Mouse (Mus musculus) Patski (cell line): Measurements from ENCODE around the gene Itpr2. TPM values are rescaled to one million over a fixed set of nuclear protein-coding genes. Genes with fewer than 3 reads are reported as not detected.

Experiments
- ATAC-seq: fragments of 100-300 bp; one replicate; pipeline ENCODE4 v1.8.0; 2021
- CTCF ChIA-PET: fragments of 350-600 bp; sonication (Branson Sonifier 250); formaldehyde crosslinking; loops from one replicate; lab custom pipeline; 2022; ENCODE audit warnings: inconsistent platforms; lab: Charles Lee
- POLR2A ChIA-PET: fragments of 350-600 bp; sonication (Branson Sonifier 250); formaldehyde crosslinking; loops from one replicate; lab custom pipeline; 2022; ENCODE audit warnings: antibody characterized with exemption, inconsistent platforms; lab: Charles Lee
- DNase-seq: peaks from one replicate; pipeline ENCODE4 v3.0.0-alpha.2; 2011; ENCODE audit warnings: low read depth, low spot score
- H3K27me3 ChIP-seq: fragments of 371-371 bp; one replicate; pipeline ENCODE4 v1.5.1; 2021
- CTCF ChIP-seq: fragments of 100-300 bp; IDR thresholded peaks from one replicate; pipeline ENCODE4 v1.5.1; 2021
- in situ Hi-C: fragments of 300-500 bp; cut with MboI; formaldehyde crosslinking; loops from 3 replicates; pipeline ENCODE4 v1.11.1; 2018; ENCODE audit warnings: low pct_unique_long_range_greater_than_20kb, mixed read lengths
- polyA plus RNA-seq: library from polyadenylated mRNA; unstranded; gene quantifications from one replicate; pipeline ENCODE4 v1.2.3, GENCODE M21; 2021

The Itpr2 gene
- 12.7 TPM for polyA plus RNA-seq

DNA sequence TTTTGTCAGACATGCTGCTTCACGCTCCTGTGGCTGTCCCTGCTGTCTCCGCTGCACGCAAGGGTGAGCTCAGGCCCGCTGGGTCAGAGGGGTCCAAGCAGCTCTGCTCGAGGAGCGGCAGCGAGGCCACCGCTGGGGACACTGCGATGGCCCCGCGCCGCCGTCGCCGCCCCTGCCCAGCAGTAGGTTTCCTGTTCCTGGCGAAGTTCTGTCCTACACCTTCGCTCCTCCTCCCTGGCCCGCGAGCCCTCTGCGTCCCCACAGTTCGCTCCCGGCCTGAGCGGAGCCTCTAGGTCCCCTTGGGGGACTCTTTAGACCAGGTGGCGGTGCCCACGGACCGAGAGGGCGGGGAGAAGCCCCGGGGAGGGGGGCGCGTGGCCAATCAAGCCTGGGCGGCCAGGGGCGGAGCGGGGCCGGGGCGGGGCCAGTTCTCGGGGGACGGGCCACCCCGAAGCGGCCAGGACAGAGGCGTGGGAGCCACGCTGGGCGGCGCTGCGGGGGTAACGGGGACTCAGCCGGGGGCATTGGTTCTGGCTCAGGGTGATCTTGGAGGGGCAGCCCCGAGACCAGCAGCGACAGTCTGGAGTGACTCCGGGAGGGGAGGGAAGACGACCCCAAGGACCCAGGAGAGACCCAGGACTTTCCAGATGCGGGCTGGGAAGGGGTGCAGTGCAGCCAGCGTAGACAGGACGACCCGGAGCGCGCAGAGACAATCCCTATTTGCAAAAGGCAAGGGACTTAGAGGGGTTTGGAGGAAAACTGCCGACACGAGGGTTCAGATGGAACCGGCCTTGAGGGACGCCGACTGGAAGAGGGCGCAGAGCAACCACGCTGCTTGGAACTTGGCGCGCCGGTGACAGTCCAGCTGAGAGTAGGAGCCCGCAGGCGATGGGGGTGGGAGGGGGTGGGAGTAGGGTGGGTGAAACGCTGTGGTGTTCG, at the start of gene Itpr2:
Gene Itpr2 (minus strand): TSS at position 358 of the 939 bp plus-strand sequence.
- CTCF ChIA-PET, result interaction anchor here (0.8 kb wide), 1 partner anchor 9 kb away, joined by 3 read pairs; no protein-coding TSS in a partner anchor
- peak; percentile 95 for ATAC-seq
- in situ Hi-C loops, result no loop called here
- no peaks in the 10 kb centered on the region for H3K27me3 ChIP-seq
- peak; percentile 75 for TF ChIP-seq CTCF
- POLR2A ChIA-PET, result interaction anchor here (0.7 to 1.1 kb wide), 2 partner anchors 11 to 13 kb away, joined by 3 read pairs; no protein-coding TSS in a partner anchor
- DNase-seq, result no peak

- in situ Hi-C loops, result no loop called here
- TF ChIP-seq CTCF, result no peak
- ChIA-PET CTCF (no interaction called here), POLR2A (no interaction called here)
- ATAC-seq (no peak), DNase-seq (no peak)
- no peaks in the 10 kb centered on the region for H3K27me3 ChIP-seq
Measured at GRCm38 (mm10) chr6:146551326-146551725, 49.3 kb upstream of the Itpr2 start.

DNA sequence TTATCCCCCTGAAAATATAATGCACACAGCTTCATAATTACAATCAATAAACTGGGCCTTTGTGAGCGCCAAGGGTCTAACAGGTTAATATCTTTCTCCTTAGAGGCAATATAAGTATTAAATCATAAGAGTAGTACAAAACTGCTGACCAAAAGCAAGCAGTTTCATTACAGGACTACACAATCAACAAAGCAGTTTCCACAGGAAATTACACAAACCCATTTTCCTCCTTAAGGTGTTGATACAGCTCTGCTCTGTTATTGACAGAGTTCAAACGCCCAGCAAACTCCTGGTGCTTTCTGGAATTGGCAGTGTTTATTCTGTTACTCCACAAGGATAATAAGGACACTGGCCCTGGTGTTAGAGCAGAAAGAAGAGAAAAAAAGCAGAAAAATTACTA, 48.4 kb upstream of the Itpr2 start:
- ATAC-seq, result no peak
- no peak for DNase-seq
- POLR2A ChIA-PET, result no interaction called here

GRCm38 (mm10) chr6:146545289-146545865, 43.4 kb upstream of the Itpr2 start:
- CTCF ChIA-PET, result no interaction called here

More for the DNA sequence above, 48.4 kb upstream of the Itpr2 start:
- TF ChIP-seq CTCF, result no peak
- in situ Hi-C loops, result no loop called here
- CTCF ChIA-PET, result no interaction called here
- no peaks in the 10 kb centered on the region for H3K27me3 ChIP-seq

GRCm38 (mm10) chr6:146544622-146545021, 42.6 kb upstream of the Itpr2 start:
- ATAC-seq (no peak), DNase-seq (no peak)
- TF ChIP-seq CTCF, result peak; percentile 45
- CTCF ChIA-PET, result interaction anchor here (0.9 kb wide), 1 partner anchor 8 kb away, joined by 5 read pairs; no protein-coding TSS in a partner anchor
- in situ Hi-C loops, result no loop called here
- no peaks in the 10 kb centered on the region for H3K27me3 ChIP-seq
- POLR2A ChIA-PET, result no interaction called here

More at GRCm38 (mm10) chr6:146545289-146545865, 43.4 kb upstream of the Itpr2 start:
- no peaks in the 10 kb centered on the region for H3K27me3 ChIP-seq
- DNase-seq (no peak), ATAC-seq (no peak)
- POLR2A ChIA-PET, result interaction anchor here (0.6 kb wide), 1 partner anchor 1291 kb away, joined by 3 read pairs; no protein-coding TSS in a partner anchor
- TF ChIP-seq CTCF, result no peak
- in situ Hi-C loops, result no loop called here

DNA sequence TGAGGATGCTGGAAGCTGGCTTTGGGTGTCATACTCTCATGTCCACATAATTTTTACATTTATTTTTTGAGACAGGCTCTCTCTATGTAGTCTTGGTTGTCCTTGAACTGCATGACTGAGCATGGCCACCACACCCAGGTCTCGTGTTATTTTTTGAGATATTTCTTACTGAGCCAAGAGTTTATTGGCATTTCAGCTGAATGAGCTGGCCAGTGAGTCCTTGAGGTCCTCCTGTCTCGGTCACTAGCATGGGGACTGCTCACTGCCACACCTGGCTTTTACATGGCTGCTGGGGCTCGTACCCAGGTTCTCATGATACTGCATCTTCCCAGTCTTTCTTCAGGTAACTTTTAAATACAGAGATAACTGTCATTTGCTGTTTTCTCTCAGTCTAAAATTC, 38.4 kb upstream of the Itpr2 start:
- TF ChIP-seq CTCF, result no peak
- in situ Hi-C loops, result no loop called here
- DNase-seq (no peak), ATAC-seq (peak; percentile 39)
- ChIA-PET POLR2A (interaction anchor here (0.9 kb wide), 1 partner anchor 9 kb away, joined by 3 read pairs; no protein-coding TSS in a partner anchor), CTCF (interaction anchor here (1.3 kb wide), 1 partner anchor 101 kb away, joined by 4 read pairs; no protein-coding TSS in a partner anchor)
- no peaks in the 10 kb centered on the region for H3K27me3 ChIP-seq

DNA sequence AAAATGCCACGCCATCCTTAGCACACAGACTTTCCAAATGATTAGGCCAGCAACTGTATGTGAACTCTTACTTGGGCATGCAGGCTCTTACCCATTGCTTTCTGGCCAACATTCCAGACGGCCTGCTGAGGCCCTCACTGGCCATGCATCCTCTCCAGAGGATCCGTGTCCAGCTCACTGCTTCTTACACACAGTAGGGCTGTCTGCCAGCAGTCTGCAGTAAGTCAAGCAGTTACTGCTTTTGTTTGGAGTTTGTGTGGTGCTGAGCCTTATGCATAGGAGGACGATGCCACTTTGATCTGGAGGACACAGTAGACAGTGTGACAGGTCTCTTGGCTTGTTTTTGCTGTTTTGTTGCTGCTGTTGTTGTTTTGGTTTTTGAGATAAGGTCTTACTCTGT, 36.6 kb upstream of the Itpr2 start:
- CTCF ChIA-PET, result interaction anchor here (0.8 kb wide), 1 partner anchor 8 kb away, joined by 3 read pairs; no protein-coding TSS in a partner anchor
- POLR2A ChIA-PET, result no interaction called here
- no peak for TF ChIP-seq CTCF
- DNase-seq (no peak), ATAC-seq (no peak)
- in situ Hi-C loops, result no loop called here
- no peaks in the 10 kb centered on the region for H3K27me3 ChIP-seq

DNA sequence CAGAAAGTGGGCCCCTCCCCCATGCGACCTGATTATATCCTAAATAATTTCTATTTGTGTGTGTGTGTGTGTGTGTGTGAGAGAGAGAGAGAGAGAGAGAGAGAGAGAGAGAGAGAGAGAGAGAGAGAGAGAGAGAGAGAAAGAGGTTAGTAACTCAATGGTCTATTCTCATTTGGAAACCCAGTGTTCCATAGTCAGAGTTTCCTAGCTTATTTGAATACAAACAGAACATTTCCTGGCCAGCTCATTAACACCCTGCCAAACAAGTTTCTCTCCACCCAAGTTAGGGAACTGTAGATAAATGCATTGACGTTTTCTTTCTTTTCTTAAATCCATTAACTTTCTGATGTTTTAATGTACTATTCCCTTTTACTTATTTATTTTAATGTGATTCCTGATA, 36.0 kb upstream of the Itpr2 start:
- no peaks in the 10 kb centered on the region for H3K27me3 ChIP-seq
- in situ Hi-C loops, result no loop called here
- ATAC-seq, result no peak
- no peak for TF ChIP-seq CTCF
- ChIA-PET CTCF (no interaction called here), POLR2A (no interaction called here)
- no peak for DNase-seq

DNA sequence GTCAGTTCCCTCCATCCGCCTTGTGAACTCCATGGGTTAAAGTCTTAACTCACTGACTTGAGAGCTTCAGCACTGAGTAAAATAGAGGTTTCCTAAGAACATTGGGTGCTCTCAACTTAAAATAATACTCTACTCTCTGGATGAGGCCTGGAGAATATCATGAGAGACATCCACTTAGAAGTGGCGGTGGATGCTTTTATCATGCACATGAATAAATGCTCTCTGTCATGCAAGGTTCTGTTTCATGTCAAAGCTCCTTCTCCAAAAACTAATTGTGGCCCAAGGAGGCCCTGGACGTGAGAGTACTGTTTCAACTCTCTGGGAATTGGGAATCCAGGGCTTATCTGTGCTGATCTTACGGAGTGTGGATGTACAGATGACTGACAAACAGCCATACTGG, 35.1 kb upstream of the Itpr2 start:
- TF ChIP-seq CTCF, result no peak

GRCm38 (mm10) chr6:146535501-146535900, 33.5 kb upstream of the Itpr2 start:
- ATAC-seq, result no peak

More for the DNA sequence above, 35.1 kb upstream of the Itpr2 start:
- H3K27me3 ChIP-seq, result no peaks in the 10 kb centered on the region
- in situ Hi-C loops, result no loop called here
- ChIA-PET CTCF (interaction anchor here (1.1 kb wide), 1 partner anchor 130 kb away, joined by 3 read pairs; no protein-coding TSS in a partner anchor), POLR2A (no interaction called here)
- ATAC-seq (no peak), DNase-seq (no peak)

More at GRCm38 (mm10) chr6:146535501-146535900, 33.5 kb upstream of the Itpr2 start:
- ChIA-PET POLR2A (no interaction called here), CTCF (no interaction called here)
- no peak for TF ChIP-seq CTCF
- no peaks in the 10 kb centered on the region for H3K27me3 ChIP-seq
- in situ Hi-C loops, result no loop called here
- DNase-seq, result no peak
